Mouse (Mus musculus): ENCODE data around the gene Ppp1r18.

Gene Ppp1r18

GRCm38 (mm10) chr17:35870151-35870883 lies 4.9 kb downstream of the Ppp1r18 start:
- no peak for DNase-seq

- no peak for DNase-seq
Measured at GRCm38 (mm10) chr17:35870884-35871696, 5.7 kb downstream of the Ppp1r18 start.

DNA sequence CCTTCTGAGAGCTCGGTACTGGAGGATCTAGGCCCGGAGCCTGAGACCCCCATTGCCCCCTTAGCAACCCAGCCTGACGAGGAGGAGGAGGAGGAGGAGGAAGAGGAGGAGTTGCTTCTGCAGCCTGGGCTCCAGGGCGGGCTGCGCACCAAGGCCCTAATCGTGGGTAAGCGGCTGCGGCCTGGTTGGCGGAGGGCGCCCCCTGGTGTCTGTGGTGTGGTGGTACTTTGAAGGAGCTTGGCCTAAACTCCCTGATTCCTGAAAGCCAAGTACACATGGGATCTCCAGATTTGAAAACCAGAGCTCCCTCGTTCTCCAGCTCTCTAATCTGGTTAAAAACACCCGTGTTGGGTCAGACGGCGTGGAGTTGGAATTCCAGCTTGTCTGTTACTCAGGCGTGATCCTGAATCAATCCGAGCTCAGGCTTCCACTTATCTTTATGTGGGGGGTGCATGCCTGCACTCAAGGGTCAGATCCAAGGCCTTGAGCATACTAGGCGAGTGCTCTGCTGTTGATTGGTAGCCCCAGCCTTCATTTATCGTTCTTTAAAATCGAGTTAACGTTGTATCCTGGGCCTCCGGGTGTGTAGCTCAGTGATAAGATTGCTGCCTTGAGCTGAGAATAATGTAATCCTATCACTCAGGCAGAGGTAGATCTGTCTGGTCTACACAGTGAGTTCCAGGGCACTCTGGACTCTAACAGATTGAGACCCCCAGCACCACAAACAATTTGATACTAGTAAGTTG lies 8.6 kb downstream of the Ppp1r18 start:
- peak; percentile 83 for DNase-seq

DNA sequence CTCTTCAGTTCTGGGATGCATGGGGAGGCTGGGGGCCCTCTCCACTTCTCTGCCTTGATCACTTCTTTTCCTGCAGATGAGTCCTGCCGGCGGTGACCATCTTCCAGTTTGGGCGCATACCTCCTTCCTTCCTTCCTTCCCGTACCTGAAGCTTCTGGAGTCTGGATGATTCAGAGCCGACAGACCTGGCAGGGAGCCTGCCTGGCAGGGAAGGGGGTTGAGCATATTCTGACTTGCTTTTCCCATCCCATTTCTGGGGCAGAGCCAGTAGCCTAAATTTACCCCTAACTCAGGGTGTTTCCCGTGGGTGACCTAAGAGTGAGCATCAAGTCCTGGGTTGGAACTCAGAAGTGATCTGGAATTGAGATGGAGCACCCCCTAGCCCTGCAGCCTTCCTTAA lies 9.3 kb downstream of the Ppp1r18 start:
- DNase-seq = peak; percentile 73

- DNase-seq = peak; percentile 97
Measured at GRCm38 (mm10) chr17:35879245-35880057, 14.1 kb downstream of the Ppp1r18 start, which contains the start of gene Dhx16. Gene Dhx16 (plus strand): TSS chr17:35879819.

DNA sequence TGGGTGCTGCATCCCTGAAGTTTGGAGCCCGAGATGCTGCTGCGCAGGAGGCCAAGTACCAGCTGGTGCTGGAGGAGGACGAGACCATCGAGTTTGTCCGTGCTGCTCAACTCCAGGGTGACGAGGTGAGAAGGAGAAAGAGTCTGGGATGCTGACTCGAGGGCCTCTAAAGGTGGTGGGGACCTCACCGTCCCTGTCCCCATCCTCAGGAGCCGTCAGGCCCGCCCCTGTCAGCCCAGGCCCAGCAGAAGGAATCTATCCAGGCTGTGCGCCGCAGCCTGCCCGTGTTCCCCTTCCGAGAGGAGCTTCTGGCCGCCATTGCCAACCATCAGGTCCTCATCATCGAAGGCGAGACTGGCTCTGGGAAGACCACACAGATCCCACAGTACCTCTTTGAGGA lies 17.5 kb downstream of the Ppp1r18 start:
- DNase-seq = no peak

GRCm38 (mm10) chr17:35883777-35884176 lies 18.4 kb downstream of the Ppp1r18 start:
- DNase-seq = no peak

DNA sequence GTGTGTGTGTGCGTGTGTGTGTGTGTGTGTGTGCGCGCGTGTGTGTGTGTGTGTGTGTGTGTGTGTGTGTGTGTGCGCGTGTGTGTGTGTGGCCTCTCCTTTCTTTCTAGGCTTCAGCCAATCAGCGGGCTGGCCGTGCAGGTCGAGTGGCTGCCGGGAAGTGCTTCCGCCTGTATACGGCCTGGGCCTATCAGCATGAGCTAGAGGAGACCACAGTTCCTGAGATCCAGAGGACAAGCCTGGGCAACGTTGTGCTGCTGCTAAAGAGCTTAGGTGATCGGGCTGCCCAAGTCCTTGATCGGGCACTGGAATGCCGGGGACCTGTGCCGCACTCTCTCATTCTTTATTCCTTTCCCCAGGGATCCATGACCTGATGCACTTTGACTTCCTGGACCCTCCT lies 22.3 kb downstream of the Ppp1r18 start:
- no peak for DNase-seq

DNA sequence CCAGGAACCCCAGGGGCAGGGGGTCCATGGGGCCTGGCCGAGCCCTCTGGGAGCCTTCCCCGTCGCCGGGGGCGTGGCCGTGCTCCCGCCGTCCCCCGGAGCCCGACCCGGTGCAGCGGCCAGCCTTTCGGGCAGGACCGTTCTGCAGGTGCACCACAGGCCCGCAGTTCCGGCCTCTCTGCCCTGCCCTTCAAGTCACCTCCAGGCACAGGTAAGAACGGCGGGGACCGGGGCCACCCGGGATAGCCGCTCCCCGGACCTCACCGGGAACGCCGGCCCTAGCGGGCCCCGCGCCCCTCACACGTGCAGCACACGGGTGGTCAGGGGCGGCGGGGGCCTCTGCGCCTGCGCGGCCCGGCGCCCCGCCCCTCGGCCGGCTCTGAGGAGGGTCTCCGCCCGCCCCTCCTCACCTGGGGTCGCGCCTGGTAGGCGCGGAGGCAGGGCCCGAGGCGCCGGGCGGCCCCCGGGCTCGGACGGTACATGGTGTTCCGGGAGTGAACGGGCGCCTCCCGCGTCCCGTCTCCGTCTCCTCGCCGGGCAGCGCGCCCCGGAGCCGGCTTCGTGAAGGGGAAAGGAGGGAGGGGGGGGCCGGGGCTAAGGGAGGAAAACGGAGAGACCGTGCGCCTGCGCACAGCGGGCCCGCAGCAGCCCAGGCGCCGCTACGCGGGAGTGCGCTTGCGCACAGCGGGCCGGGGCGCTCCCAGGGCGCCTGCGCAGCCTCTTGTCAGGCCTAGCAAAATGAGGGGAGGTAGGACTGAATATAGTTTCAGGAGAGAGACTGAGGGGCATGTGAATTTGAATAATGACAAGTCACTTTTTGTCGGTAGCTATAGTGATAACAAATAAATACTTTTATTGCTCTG lies 31.6 kb downstream of the Ppp1r18 start, which contains the start of gene 2310061I04Rik:
Gene 2310061I04Rik (minus strand): TSS at position 651 of the 863 bp plus-strand sequence.
- peak; percentile 93 for DNase-seq

DNA sequence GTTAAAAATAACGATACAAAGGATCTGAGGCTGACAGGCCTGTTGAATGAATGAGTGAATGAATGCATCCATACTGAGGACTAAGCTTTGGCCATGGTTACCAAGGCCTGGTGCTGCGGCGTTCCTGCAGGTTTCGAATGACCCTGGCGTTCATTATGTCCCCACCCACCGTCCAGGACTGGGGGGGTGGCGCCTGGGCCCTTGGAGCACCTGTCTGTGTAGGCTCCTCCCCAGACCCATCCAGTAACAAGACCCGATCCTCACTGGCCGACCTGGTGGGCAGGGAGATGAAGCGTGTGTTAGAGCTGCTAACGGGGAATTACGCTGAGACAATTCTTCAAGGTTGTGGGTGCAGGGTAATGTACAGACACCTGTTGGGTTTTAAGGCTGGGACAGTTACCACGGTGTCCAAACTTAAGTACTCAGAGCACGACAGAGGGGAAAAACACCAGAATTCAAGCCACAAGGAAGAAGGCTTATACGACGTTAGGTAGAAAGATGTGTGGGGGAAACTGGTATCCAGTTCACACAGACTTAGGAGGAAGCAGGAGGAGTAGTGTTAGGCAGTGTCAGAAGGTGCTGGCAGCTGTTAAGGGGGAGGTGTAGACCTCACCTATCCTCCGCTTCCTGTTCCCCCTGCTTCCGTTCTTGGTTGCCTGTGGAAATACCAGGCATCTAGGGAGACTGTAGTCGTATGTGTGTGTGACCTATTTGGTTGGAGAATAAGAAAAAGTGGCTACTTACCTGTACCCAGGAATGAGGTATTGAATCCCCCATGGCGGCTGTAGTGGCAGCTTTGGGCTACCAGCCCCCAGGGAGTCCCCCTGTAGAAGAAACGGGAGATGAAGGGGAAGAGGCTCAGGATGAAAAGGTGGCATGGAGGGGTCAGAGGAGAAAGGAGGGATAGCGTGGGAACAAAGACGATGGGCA lies 32.5 kb downstream of the Ppp1r18 start:
- DNase-seq = no peak

GRCm38 (mm10) chr17:35900636-35901035 lies 35.2 kb downstream of the Ppp1r18 start:
- no peak for DNase-seq

DNA sequence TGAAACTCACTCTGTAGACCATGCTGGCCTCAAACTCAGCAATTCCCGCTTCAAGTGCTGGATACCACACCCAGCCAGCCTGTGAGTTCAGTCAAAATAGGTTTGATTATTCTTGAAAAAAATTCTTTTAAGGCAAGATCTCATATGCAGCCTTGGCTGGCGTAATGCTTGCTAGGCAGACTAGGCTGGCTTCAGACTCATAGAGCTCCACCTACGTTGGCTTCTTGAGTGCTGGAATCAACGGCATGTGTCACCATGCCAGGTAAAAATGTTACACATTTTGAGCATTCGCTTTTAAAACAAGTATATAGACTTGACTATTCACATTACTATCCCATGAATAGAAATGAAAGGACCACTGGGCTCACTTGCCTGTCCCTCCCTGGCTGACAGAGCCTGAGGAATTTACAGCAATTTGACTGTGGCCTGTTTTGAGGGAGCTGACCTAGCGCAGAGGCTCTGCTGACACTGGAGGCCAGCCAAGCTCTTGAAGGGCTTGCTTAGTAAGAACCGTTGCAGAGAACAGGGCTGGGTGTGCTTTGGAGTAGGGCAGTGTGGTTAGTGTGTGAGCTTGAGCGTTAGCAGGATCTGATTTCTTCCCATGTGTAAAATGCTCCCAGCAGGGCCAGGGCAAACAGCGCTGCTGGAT lies 38.1 kb downstream of the Ppp1r18 start:
- no peak for DNase-seq

DNA sequence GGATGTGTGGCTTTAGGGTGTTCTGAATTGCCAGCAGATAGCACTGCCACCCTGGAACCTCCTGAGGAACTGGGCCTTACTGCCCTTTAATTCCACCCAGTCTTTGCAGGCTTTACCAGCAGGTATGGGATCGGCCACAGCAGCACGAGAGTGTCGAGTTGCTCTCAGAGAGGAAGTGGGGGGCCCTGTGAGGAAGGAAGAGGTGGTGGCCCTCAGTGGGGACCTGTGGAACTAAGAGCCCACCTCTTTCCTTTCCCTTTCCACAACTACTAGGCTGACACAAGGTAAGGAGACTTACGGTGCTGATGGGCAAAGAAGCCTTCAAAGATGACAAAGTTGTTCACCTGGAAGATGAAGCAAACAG lies 38.6 kb downstream of the Ppp1r18 start:
- no peak for DNase-seq

GRCm38 (mm10) chr17:35905587-35905986 lies 40.2 kb downstream of the Ppp1r18 start:
- DNase-seq = no peak

- no peak for DNase-seq
Measured at GRCm38 (mm10) chr17:35907609-35908008, 42.2 kb downstream of the Ppp1r18 start.

GRCm38 (mm10) chr17:35909186-35909918 lies 44.0 kb downstream of the Ppp1r18 start:
- no peak for DNase-seq

DNA sequence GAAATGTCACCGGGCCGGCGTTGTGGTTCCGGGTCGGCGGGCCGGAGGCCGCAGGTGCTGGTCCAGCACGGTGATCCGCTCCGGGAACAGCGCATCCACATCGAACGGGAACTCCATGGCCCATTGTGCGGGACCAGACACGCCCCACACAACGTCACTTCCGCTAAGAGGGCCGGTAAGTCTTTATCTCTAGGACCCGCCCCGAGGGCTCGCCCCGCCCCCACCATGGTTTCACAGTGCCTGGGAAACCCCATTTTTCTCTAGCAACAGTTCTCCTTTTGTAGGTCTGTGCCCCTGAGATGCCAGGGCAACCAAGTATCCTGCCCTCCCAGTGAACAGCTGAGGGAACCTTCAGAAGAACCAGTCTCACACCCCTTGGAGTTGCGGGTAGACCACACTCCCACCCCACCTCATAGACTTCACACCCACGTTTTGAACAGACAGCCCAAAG lies 44.6 kb downstream of the Ppp1r18 start, which contains the start of gene Atat1:
Gene Atat1 (minus strand): TSS at position 157 of the 451 bp plus-strand sequence.
- peak; percentile 94 for DNase-seq

GRCm38 (mm10) chr17:35914975-35915374 lies 49.6 kb downstream of the Ppp1r18 start:
- no peak for DNase-seq

Measured in right cerebral cortex, adult 18-20 months (tissue).